Mouse (Mus musculus): ENCODE data around the gene Gab1. TPM values are rescaled to one million over a fixed set of nuclear protein-coding genes. Genes with fewer than 3 reads are reported as not detected.

Gab1 gene
- polyA plus RNA-seq, 1 experiment from 2014 or later, result 14.9 TPM

- DNase-seq (ENCODE audit: low spot score), result no peak
- ATAC-seq (replicated peaks; ENCODE audit: low FRiP score, low read depth), result peak; percentile 50; the same call in 1 of the 2 replicates
- TF ChIP-seq CTCF (IDR thresholded peaks at IDR 0.05; ENCODE audit: low read depth), result no peak
Measured at GRCm38 (mm10) chr8:80857851-80858367, 22.4 kb downstream of the Gab1 start.

DNA sequence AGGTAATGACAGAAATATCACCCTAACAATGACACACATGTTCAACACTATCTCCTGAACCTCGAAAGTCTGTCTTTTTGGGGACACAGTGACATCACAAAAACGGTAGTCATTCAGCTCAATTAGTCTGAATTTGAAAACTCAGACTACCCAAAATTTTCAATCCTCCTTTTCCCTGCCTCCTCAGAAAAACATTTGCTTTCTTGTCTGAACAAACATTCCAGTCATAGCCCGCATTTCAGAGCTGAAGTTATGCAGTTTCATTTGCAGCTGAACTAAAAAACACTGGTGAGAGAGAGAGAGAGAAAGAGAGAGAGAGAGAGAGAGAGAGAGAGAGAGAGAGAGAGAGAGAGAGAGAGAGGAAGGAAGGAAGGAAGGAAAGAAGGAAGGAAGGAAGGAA lies 23.2 kb downstream of the Gab1 start:
- DNase-seq (ENCODE audit: low spot score) (peak; percentile 63), ATAC-seq (replicated peaks; ENCODE audit: low FRiP score, low read depth) (no peak)
- WGBS, result 49% methylated on average over 3 of the region's 3 CpGs
- H3K36me3 ChIP-seq (ENCODE audit: insufficient read depth, low read length), result no peaks in the 10 kb centered on the region
- no peaks in the 10 kb centered on the region for H3K27me3 ChIP-seq (ENCODE audit: insufficient read depth, low read length)
- no peaks in the 10 kb centered on the region for H3K9me3 ChIP-seq (replicated peaks; ENCODE audit: low read length)
- no peak for TF ChIP-seq CTCF (IDR thresholded peaks at IDR 0.05; ENCODE audit: low read depth)
- H3K4me3 ChIP-seq (replicated peaks; ENCODE audit: low read depth, low read length), result no peak overlapping the region
- no peak overlapping the region for H3K9ac ChIP-seq (ENCODE audit: low read depth, low read length)
- H3K4me2 ChIP-seq (ENCODE audit: low read length), result no peak overlapping the region
- peak overlapping the region; percentile 25; the same call in 1 of the 2 replicates for H3K27ac ChIP-seq
- H3K4me1 ChIP-seq (replicated peaks; ENCODE audit: insufficient read depth, low read length), result peaks cover 5% of the 10 kb centered on the region; the same call in 1 of the 2 replicates

More at GRCm38 (mm10) chr8:80857851-80858367, 22.4 kb downstream of the Gab1 start:
- Histone ChIP-seq H3K27ac (0 out of 2 replicates have a peak overlapping the region, but pooled peaks have one; percentile 31), H3K9ac (ENCODE audit: low read depth, low read length) (no peak overlapping the region), H3K4me3 (replicated peaks; ENCODE audit: low read depth, low read length) (no peak overlapping the region), H3K36me3 (ENCODE audit: insufficient read depth, low read length) (no peaks in the 10 kb centered on the region), H3K27me3 (ENCODE audit: insufficient read depth, low read length) (no peaks in the 10 kb centered on the region), H3K9me3 (replicated peaks; ENCODE audit: low read length) (no peaks in the 10 kb centered on the region), H3K4me2 (ENCODE audit: low read length) (no peak overlapping the region), H3K4me1 (replicated peaks; ENCODE audit: insufficient read depth, low read length) (peaks cover 4% of the 10 kb centered on the region; the same call in 1 of the 2 replicates)
- WGBS, result 72% methylated on average over 12 of the region's 12 CpGs

DNA sequence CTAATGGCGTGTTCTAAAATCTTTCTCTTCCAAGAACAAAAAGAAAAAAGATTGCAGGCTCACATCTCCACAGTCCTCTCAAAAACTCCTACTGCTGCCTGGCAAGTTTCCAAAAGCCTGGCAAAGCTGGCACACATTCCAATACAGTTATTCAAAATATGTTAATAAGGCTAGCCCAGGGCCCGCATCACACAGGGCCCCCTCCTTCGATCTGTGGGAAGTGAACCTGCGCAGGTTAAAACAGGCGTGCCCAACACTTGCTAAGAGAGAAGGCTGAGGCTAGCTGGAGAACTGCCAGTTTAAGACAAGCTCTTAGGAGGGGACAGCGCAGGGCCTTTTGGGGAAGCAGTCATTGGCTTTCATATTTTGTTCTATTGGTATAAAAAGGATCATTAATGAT lies 23.7 kb downstream of the Gab1 start:
- DNase-seq (ENCODE audit: low spot score), result peak; percentile 44
- peak; percentile 50 for ATAC-seq (replicated peaks; ENCODE audit: low FRiP score, low read depth)
- H3K9me3 ChIP-seq (replicated peaks; ENCODE audit: low read length), result no peaks in the 10 kb centered on the region
- no peaks in the 10 kb centered on the region for H3K36me3 ChIP-seq (ENCODE audit: insufficient read depth, low read length)
- H3K27ac ChIP-seq, result peak overlapping the region; percentile 25; the same call in 1 of the 2 replicates
- H3K4me1 ChIP-seq (replicated peaks; ENCODE audit: insufficient read depth, low read length), result peaks cover 8% of the 10 kb centered on the region; the same call in 1 of the 2 replicates
- TF ChIP-seq CTCF (IDR thresholded peaks at IDR 0.05; ENCODE audit: low read depth), result no peak
- H3K4me2 ChIP-seq (ENCODE audit: low read length), result no peak overlapping the region
- H3K4me3 ChIP-seq (replicated peaks; ENCODE audit: low read depth, low read length), result no peak overlapping the region
- whole genome bisulfite sequencing, result 67% methylated on average over 6 of the region's 6 CpGs
- no peak overlapping the region for H3K9ac ChIP-seq (ENCODE audit: low read depth, low read length)
- no peaks in the 10 kb centered on the region for H3K27me3 ChIP-seq (ENCODE audit: insufficient read depth, low read length)

DNA sequence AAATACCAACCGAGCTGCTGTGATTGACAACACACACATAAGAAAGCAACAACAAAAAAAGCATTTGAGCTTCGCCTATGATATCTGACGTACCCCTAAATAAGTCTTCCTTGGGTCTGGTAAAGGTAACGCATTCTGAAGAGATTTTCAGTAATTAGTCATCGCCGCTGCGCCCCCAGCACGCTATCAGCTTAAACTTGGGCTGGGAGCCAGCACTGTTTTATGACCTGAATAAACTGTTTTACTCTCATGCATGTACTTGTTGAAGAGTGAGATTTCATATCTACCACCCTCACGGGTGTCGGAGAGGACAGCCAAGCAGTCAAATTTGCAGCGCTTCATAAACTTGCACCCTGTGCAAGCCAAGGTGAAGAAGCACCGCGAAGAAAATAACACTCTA lies 26.7 kb downstream of the Gab1 start:
- no peak overlapping the region for H3K27ac ChIP-seq

DNA sequence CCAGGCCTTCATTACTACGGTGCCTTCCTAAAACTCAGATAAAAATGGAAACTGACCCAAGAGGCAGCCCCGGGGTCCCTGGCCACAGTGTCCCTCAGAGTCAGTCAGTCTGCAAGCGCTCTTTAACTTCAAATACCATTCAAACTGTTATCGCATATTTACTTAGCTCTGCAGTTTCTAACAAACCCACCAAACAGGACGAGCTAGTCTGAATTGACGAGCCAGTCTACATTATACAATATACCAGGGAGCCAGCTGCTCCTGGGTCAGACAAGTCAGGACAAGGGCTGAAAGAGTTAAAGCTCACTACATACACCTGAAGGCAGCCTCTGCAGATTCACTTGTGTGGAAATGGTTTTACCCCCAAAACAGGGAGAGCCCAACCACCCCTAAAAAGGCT lies 27.1 kb downstream of the Gab1 start:
- TF ChIP-seq CTCF (IDR thresholded peaks at IDR 0.05; ENCODE audit: low read depth), result no peak
- peak overlapping the region; percentile 68 for H3K27ac ChIP-seq
- H3K4me1 ChIP-seq (replicated peaks; ENCODE audit: insufficient read depth, low read length), result peaks cover 19% of the 10 kb centered on the region
- H3K4me2 ChIP-seq (ENCODE audit: low read length), result peak overlapping the region; percentile 4; the same call in 1 of the 2 replicates
- H3K9ac ChIP-seq (ENCODE audit: low read depth, low read length), result no peak overlapping the region
- H3K4me3 ChIP-seq (replicated peaks; ENCODE audit: low read depth, low read length), result no peak overlapping the region
- H3K36me3 ChIP-seq (ENCODE audit: insufficient read depth, low read length), result no peaks in the 10 kb centered on the region
- H3K27me3 ChIP-seq (ENCODE audit: insufficient read depth, low read length), result no peaks in the 10 kb centered on the region
- 61% methylated on average over 6 of the region's 6 CpGs for WGBS
- no peaks in the 10 kb centered on the region for H3K9me3 ChIP-seq (replicated peaks; ENCODE audit: low read length)
- ATAC-seq (replicated peaks; ENCODE audit: low FRiP score, low read depth), result no peak
- no peak for DNase-seq (ENCODE audit: low spot score)

More for the DNA sequence above, 26.7 kb downstream of the Gab1 start:
- 36% methylated on average over 13 of the region's 13 CpGs for WGBS
- H3K9me3 ChIP-seq (replicated peaks; ENCODE audit: low read length), result no peaks in the 10 kb centered on the region
- H3K27me3 ChIP-seq (ENCODE audit: insufficient read depth, low read length), result no peaks in the 10 kb centered on the region
- no peak for DNase-seq (ENCODE audit: low spot score)
- no peak for ATAC-seq (replicated peaks; ENCODE audit: low FRiP score, low read depth)
- no peak for TF ChIP-seq CTCF (IDR thresholded peaks at IDR 0.05; ENCODE audit: low read depth)
- no peak overlapping the region for H3K9ac ChIP-seq (ENCODE audit: low read depth, low read length)
- no peak overlapping the region for H3K4me3 ChIP-seq (replicated peaks; ENCODE audit: low read depth, low read length)
- H3K36me3 ChIP-seq (ENCODE audit: insufficient read depth, low read length), result no peaks in the 10 kb centered on the region
- H3K4me1 ChIP-seq (replicated peaks; ENCODE audit: insufficient read depth, low read length), result peaks cover 15% of the 10 kb centered on the region
- peak overlapping the region; percentile 4; the same call in 1 of the 2 replicates for H3K4me2 ChIP-seq (ENCODE audit: low read length)

DNA sequence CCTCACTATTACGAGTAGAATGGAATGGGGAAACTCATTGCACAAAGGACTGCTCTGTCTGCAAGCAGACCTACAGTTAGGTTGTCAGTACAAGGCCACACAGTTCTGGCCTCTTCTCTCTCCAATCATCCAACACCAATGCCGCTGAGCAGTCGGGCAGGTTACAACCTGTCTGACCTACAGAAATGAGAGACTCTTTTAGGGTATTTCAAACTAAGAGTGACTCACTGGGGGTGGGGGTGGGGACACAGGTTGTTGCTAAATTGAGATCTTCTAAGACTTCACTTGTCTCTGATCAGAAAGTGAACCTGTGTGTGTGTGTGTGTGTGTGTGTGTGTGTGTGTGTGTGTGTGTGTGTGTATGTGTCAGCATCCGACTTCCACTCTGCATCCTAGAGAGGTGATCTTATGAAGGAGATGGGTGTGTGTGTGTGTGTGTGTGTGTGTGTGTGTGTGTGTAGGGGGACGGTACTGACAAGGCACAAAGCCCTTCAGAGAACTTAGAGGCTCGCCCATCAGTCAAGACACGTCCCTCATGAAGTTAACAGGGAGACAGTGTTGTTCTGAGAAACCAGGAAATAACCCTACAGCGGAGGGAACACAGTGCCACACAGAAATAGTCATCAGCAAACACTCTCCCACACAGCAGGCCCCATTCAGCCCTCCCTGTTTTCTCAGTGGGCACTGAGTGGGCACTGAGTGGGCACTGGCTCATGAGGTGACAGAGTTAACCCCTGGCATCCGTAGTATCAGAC lies 27.7 kb downstream of the Gab1 start:
- no peak overlapping the region for H3K4me2 ChIP-seq (ENCODE audit: low read length)
- H3K36me3 ChIP-seq (ENCODE audit: insufficient read depth, low read length), result no peaks in the 10 kb centered on the region
- 51% methylated on average over 9 of the region's 9 CpGs for WGBS
- no peaks in the 10 kb centered on the region for H3K27me3 ChIP-seq (ENCODE audit: insufficient read depth, low read length)
- no peak for TF ChIP-seq CTCF (IDR thresholded peaks at IDR 0.05; ENCODE audit: low read depth)
- DNase-seq (ENCODE audit: low spot score) (no peak), ATAC-seq (replicated peaks; ENCODE audit: low FRiP score, low read depth) (no peak)
- H3K4me3 ChIP-seq (replicated peaks; ENCODE audit: low read depth, low read length), result no peak overlapping the region
- peaks cover 23% of the 10 kb centered on the region for H3K4me1 ChIP-seq (replicated peaks; ENCODE audit: insufficient read depth, low read length)
- peak overlapping the region; percentile 68 for H3K27ac ChIP-seq
- H3K9ac ChIP-seq (ENCODE audit: low read depth, low read length), result no peak overlapping the region
- H3K9me3 ChIP-seq (replicated peaks; ENCODE audit: low read length), result no peaks in the 10 kb centered on the region

All from kidney, postnatal 0 days (tissue).